28 mouse cellular contexts compared by ENCODE assay signal in the genomic region with DNA sequence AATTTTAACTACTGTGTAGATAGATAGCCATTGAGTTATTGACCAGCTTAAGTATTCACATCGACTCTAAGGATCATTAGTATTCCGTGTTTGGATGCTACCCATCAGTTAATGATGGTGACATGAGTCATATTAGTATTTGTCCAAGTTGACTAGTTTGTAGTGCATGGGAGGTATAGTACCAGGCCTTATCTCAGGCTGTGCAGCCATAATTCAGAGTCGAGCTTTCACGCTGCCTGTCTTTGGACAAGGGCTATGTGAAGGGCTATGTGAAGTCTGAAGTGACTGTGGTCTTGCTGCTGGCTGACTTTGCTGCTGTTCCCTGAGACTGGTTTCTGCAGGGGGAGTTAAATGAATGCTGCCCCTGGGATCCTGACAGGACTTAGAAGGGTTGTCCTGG. TPM values are rescaled to one million over a fixed set of nuclear protein-coding genes. Genes with fewer than 3 reads are reported as not detected.
DNase-seq lines count a peak whose midpoint lies in the region; ATAC-seq and TF ChIP-seq lines count a peak whose summit lies in the region.
"Had no signal": no experiment of that assay in that cellular context is flagged by ENCODE, and none has a peak within 500 bp of the region (broad histone marks: within the 10 kb centered on the region; RNA-seq: fewer than 3 reads in every experiment).

No protein-coding gene starts in this region.

- peaks cover 26% of the 10 kb centered on the region for H3K36me3 ChIP-seq in liver, embryonic 11.5 days (ENCODE audit: control insufficient read depth, insufficient read depth, low read length)
- H3K36me3 ChIP-seq in testis, adult 2 months (ENCODE audit: control insufficient read depth, insufficient read depth, low read length): peaks cover 3% of the 10 kb centered on the region; the same call in 1 of the 2 replicates

- ATAC-seq in liver, embryonic 11.5 days (replicated peaks; ENCODE audit: low FRiP score): peak; percentile 51; the same call in 1 of the 2 replicates
- ATAC-seq in megakaryocyte-erythroid progenitor cell, adult 5-6 weeks (replicated peaks; ENCODE audit: low FRiP score, low TSS enrichment, poor library complexity, severe bottlenecking): peak; percentile 46
- no peak for ATAC-seq in activated CD4-positive, CD25-positive, alpha-beta regulatory T cell, adult 4 months
- ATAC-seq: CD4-positive, CD25-positive, alpha-beta regulatory T cell, adult 4 months; forebrain, embryonic 14.5 days; forebrain, embryonic 16.5 days; Patski had no signal

- TF ChIP-seq POLR2A in testis, adult 2 months (IDR thresholded peaks at IDR 0.05; ENCODE audit: control insufficient read depth, low read depth, low read length): no peak

- H3K9ac ChIP-seq in liver, embryonic 11.5 days (ENCODE audit: low read depth, low read length): no peak overlapping the region
- H3K9ac ChIP-seq: embryonic facial prominence, embryonic 13.5 days; embryonic facial prominence, embryonic 15.5 days; forebrain, embryonic 12.5 days had no signal

- no peak overlapping the region for H3K4me2 ChIP-seq in liver, embryonic 11.5 days
- H3K4me2 ChIP-seq: embryonic facial prominence, embryonic 13.5 days; embryonic facial prominence, embryonic 15.5 days; forebrain, embryonic 12.5 days had no signal

- H3K4me3 ChIP-seq in liver, embryonic 11.5 days (ENCODE audit: low read depth, low read length): no peak overlapping the region
- peak overlapping the region; percentile 37 for H3K4me3 ChIP-seq in testis, adult 2 months (ENCODE audit: control insufficient read depth, low read depth, low read length)
- H3K4me3 ChIP-seq: embryonic facial prominence, embryonic 13.5 days; embryonic facial prominence, embryonic 15.5 days; erythroblast, embryonic 14.5 days; forebrain, embryonic 10.5 days; forebrain, embryonic 12.5 days had no signal

- DNase-seq in liver, embryonic 11.5 days (ENCODE audit: low spot score): no peak
- DNase-seq in liver: no peak
- DNase-seq in testis, postnatal 10 days (ENCODE audit: low spot score): no peak
- DNase-seq: adrenal gland, adult 2 months; adrenal gland, postnatal 10 days; adrenal gland, postnatal 25 days; B cell, adult 2 months; cerebellum, adult 11 months; cerebellum, adult 18-20 months; cerebellum, adult 8-10 months; cerebellum, adult 9-11 months; cerebellum, postnatal 14 days; cerebellum, postnatal 36 days; embryo, embryonic 11 days had no signal

- no peaks in the 10 kb centered on the region for H3K4me1 ChIP-seq in liver, embryonic 11.5 days (replicated peaks; ENCODE audit: control insufficient read depth, insufficient read depth, low read length)
- no peaks in the 10 kb centered on the region for H3K4me1 ChIP-seq in testis, adult 2 months (ENCODE audit: control insufficient read depth, insufficient read depth, low read length)
- H3K4me1 ChIP-seq: embryonic facial prominence, embryonic 13.5 days; embryonic facial prominence, embryonic 15.5 days; forebrain, embryonic 10.5 days; forebrain, embryonic 12.5 days had no signal

- no peak for TF ChIP-seq CTCF in testis, adult 2 months (IDR thresholded peaks at IDR 0.05; ENCODE audit: control insufficient read depth, insufficient read depth, insufficient replicate concordance, low read depth, low read length)

- H3K27me3 ChIP-seq in liver, embryonic 11.5 days (replicated peaks; ENCODE audit: control insufficient read depth, insufficient read depth, low read length): no peaks in the 10 kb centered on the region
- no peaks in the 10 kb centered on the region for H3K27me3 ChIP-seq in testis, adult 2 months (ENCODE audit: control insufficient read depth, insufficient read depth, low read length)
- H3K27me3 ChIP-seq: CH12.LX; embryonic facial prominence, embryonic 13.5 days; embryonic facial prominence, embryonic 15.5 days; forebrain, embryonic 12.5 days; Patski had no signal

- no peak overlapping the region for H3K27ac ChIP-seq in liver, embryonic 11.5 days (ENCODE audit: low read depth, low read length)
- H3K27ac ChIP-seq in testis, adult 2 months (ENCODE audit: control insufficient read depth, insufficient read depth, low read depth, low read length): no peak overlapping the region
- H3K27ac ChIP-seq: embryonic facial prominence, embryonic 13.5 days; embryonic facial prominence, embryonic 15.5 days; forebrain, embryonic 10.5 days; forebrain, embryonic 12.5 days had no signal

- WGBS in liver, embryonic 11.5 days: 89% methylated on average over 4 of the region's 4 CpGs

- H3K9me3 ChIP-seq in liver, embryonic 11.5 days (ENCODE audit: control insufficient read depth, low read length): no peaks in the 10 kb centered on the region
- H3K9me3 ChIP-seq: embryonic facial prominence, embryonic 13.5 days; embryonic facial prominence, embryonic 15.5 days; forebrain, embryonic 10.5 days; forebrain, embryonic 12.5 days; G1E had no signal

RNA-seq across cellular contexts. Expression of a gene that starts 27.0 kb away (rescaled TPM):
- polyA plus RNA-seq in liver, embryonic 11.5 days (2014; fragmentation: Nextera tagmentation; extraction: Ambion mirVana): 57.4 and 58.5 TPM in 2 replicates
- polyA plus RNA-seq in testis, adult 2 months (2012; rRNA removed): 58.2 and 59.0 TPM in 2 replicates
- total RNA-seq in megakaryocyte-erythroid progenitor cell, adult 5-6 weeks (2014; fragmentation: Nextera tagmentation): 85.8 and 94.0 TPM in 2 replicates
- total RNA-seq in megakaryocyte-erythroid progenitor cell, adult 5-6 weeks (2017): 76.9 and 86.7 TPM in 2 replicates
- polyA plus RNA-seq in activated CD4-positive, CD25-positive, alpha-beta regulatory T cell, adult 4 months (2017; shearing (Covaris generic)): 10 to 100 TPM; 28.6 to 34.6 TPM
